Mouse (Mus musculus) cerebellum, adult 9-11 months (tissue): ENCODE data around the gene Phb2.
"Not testable (repeated sequence)": the region's sequence is repeated elsewhere in the genome, so short reads cannot be mapped to it uniquely, and the experiment has no call there.

ENCODE experiments used
- DNase-seq: peaks from one replicate; pipeline ENCODE4 v3.0.0; 2022

The Phb2 gene

DNA sequence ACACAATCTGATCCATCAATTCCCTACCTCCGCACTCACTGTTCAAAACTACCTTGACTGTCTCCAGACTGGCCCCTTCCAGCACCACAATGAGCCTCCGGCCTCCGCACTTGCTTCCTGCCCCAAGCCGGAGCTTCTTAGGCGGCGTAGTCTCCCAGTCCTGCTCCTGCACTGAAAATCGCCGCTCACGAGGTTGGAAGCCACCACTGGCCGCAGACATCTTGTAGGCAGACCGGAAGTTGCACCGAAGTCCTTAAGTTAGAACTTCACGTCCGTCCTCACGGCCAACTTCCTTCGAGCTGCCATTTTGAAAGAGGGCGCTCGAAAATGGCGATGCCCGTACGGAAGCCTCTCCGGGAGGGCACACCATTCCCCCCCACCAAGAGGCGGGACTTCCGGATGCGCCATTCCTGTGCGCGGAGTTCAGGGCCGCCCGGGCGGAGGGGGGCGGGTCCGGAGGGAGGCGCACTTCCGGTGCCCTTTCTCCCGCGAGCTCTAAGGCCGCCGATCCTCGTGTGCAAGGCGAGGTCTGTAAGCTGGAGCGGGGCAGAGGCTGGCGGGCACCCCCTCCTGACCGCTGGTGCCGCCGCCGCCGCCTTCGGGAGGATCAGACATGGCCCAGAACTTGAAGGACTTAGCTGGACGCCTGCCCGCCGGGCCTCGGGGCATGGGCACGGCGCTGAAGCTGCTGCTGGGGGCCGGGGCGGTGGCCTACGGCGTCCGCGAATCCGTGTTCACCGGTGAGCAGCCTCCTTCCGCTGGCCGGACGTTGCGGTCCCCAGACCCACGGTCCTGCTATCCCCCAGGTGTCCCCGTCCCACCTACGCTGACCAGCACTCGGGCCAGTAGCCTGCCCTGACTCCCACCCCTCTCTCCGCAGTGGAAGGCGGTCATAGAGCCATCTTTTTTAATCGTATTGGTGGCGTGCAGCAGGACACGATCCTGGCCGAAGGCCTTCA, at the start of gene Phb2, which contains the start of gene Emg1:
Gene Phb2 (plus strand): TSS at position 513 of the 959 bp plus-strand sequence.
Gene Emg1 (minus strand): TSS at position 355 of the 959 bp plus-strand sequence.
- DNase-seq, result peak; percentile 97

DNA sequence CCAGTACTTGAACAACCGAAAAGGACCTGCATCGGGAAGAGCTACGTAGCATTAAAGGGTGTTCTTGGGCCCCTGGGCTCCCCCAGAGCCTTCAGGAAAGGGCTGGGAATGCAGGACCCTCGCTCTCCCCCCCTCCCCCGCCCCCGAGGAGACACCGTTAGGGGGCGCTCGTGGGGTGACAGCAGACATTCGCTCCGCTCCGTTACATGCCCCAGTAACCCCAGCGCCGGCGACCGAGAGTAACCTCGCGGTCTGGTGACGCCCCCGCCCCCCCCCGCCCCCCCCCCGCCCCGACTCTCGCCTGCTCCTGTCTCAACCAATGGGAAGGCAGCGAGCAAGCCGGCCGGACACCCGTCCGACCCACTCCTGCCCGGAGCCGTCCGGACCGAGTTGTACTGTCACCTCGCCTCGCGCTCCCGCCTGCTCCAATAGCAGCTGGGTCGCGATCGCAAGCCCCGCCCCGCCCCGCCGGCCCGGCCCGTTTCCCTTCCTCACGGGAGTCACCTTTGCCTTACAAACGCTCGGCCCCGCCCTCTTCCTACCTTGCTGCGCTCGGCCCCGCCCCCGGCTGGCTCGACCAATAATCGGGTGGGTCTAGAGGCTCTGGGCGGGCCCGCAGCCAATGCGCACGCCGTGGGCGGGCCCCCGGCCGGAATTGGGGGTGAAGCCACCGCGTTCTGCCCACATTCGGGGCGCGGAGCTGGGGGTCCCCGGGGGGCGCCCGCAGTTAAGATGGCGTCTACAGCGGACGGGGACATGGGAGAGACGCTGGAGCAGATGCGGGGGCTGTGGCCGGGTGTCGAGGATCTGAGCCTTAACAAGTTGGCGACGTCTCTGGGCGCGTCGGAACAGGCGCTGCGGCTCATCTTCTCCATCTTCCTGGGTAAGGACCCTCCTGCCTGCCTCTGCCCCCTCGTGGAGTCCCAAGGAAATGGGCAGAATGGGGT, 49.4 kb upstream of the Phb2 start, which contains the start of gene Lpcat3:
Gene Lpcat3 (plus strand): TSS at position 551 of the 947 bp plus-strand sequence.
- DNase-seq, result peak; percentile 100

DNA sequence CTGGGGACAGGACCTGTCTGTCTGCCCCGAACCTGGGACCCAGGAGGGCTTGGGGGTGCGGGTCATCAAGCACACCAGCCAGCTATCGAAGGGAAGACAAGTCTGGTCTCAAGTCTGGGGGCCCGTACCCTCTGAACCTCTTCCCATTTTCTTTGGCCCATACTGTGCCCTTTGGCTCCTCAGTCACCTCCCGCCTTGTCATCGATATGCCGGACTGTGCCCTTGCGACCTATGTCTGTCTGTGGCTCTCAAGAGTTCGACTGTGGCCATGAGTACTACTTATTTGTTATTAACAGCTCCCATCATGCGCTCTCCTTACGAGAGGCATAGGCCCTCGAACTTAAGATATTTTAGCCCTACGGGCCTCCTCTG, 48.7 kb upstream of the Phb2 start:
- no peak for DNase-seq

DNA sequence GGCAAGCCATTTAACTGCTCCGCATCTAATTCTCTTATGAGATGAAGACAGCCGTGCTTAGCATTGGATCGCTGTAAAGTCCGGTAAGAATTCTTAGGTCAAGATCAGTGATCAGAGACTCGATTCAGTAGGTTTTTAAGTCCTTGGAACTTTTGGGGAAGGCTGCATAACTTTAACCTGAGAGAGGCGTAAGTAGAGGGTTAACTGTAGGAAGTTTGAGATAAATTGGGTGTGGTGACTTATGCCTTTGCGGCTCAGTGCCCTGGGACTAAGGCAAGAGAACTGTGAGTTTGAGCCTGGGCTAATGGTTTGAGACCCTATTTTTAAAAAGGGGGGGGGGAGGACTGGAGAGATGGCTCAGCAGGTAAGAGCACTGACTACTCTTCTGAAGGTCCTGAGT, 47.9 kb upstream of the Phb2 start:
- DNase-seq, result no peak

DNA sequence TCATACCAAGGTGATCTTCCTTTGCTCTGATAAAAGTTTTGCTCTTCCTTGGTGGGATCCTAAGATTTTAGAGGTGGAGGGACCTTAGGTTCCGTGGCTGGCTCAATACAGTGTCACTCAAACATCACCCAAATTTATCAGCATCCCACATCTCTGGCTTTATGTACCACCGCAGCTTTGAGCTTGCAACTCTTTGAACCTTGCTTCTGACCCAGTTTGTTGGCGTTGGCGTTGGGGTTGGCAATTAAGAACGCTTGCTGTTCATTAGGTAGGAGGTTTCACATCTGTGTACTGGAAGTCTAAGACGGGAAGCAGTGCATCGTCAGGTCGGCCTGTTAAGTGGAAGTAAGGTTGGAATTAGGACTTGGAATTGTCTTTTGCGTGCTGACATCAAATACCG, 47.1 kb upstream of the Phb2 start:
- no peak for DNase-seq

DNA sequence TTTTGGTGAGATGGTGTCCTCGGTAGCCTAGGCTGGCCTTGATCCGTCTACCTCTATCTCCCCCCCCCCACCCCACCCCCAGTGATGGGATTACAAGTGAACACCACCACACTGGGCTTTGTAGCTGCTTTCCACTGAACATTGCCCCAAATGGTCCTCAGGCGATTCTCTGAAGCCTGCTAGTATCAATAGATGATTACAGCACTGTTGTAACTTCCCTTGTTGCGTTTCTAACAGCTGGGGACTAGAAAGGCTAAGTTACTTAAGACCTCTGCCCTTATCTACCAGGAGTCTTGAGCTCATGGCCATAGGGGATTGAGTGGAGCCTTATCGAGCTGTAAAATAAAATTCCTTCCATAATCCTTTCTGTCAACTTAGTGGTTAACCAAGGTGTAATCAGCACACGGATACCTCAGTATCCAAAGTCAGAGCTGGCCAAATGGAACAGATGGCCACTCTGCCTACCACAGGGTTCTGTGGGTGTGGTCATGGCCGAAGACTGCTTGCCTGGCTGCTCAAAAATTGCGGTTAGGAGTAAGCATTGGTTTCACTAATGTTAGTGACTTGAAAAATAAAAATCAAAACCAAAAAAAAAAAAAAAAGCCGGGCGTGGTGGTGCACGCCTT, 42.8 kb upstream of the Phb2 start:
- peak; percentile 89 for DNase-seq

DNA sequence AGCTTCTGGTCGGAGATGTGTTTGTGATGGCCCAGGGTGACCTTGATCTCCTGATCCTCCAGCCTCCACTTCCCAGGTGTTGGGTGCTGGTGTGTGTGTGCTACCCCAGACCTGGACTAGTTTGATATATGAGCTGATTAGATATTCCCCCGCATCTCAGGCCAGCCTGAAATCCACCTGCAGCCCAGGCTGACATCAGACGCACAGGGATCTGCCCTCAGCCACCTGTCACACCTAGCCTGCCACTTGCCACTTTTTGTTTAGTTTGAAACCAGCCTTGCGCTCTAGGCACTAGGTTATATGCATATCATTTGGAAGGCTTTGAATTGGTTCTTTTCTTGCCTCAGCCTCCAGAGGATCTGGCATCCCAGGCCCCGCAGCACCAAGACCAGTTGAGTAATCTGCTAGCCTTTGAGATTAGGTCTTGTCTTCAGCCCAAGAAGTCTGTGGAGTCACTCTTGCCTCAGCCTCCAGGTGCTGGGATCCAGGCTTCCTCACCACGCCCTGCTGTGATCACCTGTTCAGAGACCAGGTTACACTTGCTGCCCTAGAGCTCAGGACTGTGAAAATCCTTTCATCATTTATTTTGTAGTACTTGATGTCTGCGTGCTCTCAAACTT, 41.7 kb upstream of the Phb2 start:
- DNase-seq, result peak; percentile 57

DNA sequence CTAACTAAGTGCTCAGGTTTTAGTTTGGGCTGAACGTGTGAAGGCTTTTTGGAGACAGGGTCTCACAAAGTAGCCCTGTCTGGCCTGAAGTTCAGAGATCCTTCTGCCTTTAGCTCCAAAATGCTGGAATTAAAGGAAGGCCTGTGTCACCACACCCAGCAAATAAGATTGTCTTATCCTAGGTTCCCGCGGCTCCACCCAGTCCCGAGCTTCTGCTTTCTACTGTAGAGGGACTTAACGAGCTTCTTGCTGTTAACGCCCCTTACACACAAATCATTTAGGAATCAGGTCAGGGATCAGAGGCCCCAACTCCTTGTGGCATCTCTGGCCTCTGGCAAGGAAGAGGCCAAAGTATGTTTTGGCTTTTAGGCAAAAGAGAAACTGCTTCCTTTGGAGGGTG, 40.0 kb upstream of the Phb2 start:
- no peak for DNase-seq

DNA sequence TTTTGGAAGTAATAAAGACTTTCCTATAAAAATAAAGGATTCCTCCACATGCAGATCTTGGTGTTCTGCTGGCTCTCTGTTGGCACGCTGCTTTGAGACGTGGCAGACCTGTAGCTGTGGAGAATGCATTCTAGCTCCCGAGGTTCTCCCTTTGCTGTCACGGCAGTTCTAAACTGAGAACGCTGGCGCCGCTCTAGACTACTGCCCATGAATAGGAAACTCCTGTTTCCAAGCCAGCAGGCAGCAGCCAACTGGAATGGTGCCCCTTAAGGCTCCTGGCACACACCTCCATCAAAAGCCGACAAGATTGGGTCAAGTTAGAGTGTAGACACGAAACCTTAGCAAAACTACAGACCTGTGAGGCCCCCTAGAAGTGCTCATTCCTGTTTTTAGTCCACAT, 38.5 kb upstream of the Phb2 start:
- DNase-seq, result peak; percentile 79

DNA sequence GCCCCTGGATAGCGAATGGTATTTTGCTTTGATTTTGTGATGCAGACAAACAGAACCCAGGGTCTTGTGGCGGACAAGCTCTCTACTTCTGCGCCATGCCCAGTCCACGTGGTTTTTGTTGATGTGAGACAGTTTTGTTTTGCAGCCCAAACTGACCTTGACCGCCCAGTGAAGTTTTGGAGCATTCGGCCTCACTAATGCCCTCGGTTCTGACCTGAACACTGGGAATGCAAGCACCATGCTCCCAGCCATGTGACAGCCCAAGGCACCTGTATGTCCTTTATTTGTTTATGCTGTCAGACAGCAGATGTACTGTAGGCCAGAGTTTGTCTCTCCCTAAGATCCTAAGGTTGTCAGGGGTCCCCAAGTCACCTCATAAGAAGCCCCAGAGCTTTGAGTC, 37.5 kb upstream of the Phb2 start:
- no peak for DNase-seq

DNA sequence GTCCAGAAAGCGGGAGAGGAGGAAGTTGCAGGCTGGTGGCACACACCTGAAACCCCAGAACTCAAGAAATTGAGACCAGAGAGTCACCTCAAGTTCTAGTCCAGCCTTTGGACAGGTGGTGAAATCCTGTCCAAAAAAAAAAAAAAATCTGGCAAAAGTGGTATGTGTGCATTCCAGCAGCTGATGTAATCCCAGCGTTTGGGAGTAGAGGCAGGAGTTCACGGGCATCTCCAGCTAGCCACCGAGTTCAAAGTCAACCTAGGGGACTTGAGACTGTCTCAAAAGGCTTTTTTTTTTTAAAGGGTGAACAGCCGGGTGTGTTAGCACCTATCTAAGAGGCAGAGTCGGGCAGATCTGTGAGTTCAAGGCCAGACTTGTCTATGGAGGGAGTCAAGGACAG, 36.0 kb upstream of the Phb2 start:
- no peak for DNase-seq

DNA sequence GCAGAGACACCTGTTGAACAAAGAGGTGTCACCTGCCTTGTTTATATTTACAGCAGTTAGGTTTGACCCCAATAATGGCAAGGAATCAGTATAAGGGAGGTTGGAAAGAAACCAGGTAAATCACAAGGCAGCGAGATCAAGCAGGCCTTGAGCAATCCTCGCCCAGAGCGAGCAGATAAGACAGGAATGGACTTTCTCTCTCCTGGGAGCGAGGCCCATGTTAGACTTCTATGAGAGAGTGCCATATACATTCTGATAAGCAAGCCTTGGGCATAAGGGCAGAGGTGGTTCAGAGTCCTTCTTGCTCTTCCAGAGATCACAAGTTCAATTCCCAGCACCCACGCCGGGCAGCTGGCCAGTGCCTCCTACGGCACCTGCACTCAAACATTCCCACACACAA, 33.4 kb upstream of the Phb2 start:
- DNase-seq, result no peak

DNA sequence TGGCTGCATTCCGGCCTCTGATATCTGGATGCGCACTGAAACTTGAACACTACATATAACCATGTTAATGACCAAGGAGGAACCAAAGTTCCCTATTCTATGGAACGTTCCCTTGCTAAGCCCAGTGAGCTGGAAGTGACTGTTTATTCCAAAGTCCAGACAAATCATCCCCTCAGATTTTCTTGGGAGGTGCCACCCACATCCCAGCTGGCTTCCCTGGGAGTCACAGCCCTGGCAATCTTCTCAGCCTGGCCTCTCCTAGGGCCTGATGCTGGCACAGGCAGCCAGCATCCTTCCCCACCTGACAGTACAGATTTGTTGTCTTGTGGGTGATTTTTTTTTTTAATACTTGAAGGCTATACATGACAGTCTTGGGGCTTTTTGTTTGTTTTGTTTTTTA, 32.6 kb upstream of the Phb2 start:
- no peak for DNase-seq

DNA sequence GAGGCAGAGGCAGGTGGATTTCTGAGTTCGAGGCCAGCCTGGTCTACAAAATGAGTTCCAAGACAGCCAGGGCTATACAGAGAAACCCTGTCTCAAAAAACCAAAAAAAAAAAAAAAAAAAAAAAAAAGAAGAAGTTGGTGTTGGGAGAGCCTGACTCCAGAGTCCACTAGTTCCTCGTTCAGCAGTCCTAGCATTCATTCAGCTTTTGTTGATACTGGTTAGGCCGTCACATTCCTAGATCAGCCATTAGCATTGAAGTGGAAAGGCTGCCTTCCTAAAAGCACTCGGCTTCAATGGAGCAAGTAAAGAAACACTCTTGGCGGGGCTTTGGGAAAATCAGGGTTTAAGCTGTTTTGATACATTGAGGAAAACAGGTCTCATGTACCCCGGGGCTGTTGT, 29.8 kb upstream of the Phb2 start:
- not testable (repeated sequence) for DNase-seq

DNA sequence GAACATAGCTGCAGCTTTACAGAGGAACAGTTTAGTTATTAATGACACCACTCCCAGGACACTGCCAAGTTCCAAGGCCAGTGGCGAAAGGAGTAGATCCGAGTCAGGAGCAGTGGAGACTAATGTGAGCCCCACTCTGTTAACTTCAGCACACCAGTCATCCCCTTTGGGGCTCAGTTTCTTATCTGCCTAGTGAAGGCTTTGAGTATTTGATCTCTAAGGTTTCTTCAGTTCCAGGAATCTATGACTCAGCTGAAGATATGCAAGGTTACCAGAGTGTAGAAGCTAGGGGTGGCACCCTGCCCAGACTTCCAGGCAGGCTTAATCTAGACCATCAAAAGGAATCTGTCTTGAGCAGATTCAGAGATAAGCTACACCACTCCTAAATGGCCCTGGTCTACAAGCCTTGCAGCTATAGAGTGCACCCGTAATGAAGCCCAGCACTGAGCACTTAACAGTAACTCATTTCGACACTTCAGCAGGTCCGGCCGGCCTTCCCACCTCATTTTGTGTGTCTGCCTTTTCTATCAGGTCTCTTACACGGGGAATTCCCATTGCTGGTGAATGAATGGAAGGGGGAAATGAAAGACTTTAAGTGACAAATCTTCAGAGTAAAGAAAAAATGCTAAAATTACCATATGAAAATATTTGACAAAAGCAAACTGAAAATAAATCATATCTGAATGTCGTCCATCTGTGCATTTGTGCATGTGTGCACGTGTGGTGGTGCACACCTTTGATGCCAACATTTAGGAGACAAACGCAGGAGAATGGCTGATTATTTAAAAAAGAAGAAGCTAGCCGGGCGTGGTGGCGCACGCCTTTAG, 28.3 kb upstream of the Phb2 start:
- no peak for DNase-seq

DNA sequence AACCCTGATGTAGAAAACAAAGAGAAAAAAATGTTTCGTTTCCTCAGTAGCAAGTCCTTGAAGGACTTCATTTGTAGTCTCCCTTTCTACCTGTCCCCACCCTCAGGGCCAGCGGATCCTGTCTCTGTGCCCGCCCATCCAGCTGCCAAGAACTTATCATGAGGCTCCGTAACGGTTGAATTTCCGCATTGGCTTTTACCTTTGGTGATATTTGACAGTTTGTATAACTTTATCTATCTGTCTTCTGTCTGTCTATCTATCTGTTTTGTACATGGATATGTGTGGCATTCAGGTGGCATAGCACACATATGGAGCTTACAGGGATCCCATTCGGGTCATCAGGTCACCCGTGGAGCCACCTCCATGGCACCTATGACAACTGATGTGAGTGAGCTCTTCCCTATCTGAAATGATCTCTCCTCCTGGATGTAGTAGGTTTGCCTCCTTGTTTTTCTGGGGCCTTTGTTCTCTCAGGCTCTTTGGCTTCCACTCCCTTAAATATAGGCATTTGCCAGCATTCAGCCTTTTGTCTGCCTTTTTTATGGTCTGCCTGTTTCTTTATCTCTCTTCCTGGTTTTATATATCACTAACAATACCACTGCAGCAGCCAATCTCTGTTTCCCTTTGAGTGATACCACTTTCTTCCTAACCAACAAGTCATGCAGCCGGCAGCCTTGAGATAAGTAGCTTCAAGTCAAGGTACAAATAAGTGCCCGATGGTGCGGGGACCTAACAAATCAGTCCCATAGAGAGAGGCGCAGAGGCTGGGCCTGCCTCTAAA, 26.3 kb upstream of the Phb2 start:
- DNase-seq, result no peak

DNA sequence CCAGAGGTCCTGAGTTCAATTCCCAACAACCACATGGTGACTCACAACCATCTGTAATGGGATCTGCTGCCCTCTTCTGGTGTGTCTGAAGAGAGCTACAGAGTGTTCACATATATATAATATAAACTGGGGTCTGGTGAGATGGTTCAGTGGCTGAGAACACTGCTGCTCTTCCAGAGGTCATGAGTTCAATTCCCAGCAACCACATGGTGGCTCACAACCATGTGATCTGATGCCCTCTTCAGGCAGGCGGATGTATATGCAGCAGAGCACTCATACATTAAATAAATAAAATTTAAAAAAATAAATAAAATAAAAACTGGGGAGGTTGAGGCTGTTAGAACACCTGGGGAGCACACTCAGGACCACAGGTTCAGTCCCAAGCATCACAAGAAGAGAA, 25.5 kb upstream of the Phb2 start:
- not testable (repeated sequence) for DNase-seq

DNA sequence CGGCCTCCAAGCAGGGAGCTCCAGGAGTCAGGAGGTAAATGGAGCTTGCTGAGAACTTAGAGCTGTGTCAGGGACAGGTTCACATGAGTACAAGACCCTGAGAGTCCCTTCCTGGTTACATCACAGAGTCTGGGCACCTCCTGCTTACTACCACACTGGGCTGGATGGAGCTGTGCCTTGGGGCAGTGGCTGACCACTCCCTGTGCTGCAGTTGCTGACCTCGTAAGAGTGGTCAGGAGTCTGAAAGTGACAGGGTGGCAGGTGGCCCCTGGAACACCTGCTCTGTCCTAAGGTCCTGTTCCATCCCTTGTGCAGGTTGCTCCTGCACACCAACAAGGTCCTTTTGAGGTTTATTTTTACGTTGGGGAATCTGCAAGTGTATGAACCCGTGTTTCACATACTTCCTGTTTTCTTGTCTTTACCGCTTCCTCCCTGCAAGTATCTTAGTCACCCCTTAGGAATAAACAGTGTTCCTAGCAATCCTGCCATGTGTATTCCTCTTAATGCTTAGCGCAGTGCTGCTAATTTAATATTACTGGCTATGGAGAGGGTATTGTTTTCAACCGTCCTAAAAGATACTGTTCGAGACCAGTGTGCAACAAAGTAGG, 23.9 kb upstream of the Phb2 start:
- DNase-seq, result no peak

DNA sequence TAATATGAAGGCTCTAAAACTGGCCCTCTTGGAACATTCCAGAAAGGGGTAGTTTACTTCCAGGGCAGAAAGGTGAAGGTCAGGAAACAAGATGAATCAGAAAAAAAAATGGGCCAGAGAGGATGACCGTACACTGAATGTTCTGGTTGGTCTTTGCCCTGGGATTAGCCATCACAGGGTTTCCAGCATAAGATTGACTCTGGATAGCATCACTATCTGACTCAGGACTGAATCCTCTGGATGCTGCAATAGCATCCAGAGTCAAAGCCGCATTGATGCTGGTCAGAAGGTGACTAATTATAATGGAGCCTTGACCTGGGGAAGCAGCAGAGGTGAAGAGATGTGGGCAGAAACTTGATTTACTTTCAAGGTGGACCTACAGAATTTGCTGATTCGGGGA, 23.1 kb upstream of the Phb2 start:
- no peak for DNase-seq

DNA sequence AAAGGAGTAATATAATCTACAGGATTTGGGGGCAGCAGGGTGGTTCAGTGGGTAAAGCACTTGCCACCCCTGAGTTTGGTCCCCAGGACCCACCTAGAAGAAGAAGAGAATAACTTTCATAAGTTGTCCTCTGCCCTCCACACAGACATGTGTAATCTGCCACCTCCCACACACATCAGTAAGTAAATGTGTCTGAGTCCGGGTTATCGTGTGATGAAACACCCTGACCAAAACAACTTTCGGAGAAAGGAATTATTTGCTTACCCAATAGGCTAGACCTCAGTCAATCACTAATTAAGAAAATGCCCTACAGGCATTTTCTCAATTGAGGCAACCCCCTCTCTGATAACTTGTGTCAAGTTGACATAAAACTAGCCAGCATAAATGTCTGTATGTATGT, 21.6 kb upstream of the Phb2 start:
- DNase-seq, result no peak
